Mouse (Mus musculus) erythroblast, adult 5-6 weeks (primary cell): Measurements from ENCODE around the gene Slc6a6. TPM values are rescaled to one million over a fixed set of nuclear protein-coding genes. Genes with fewer than 3 reads are reported as not detected.
A peak's percentile ranks its signal among the peaks of the same experiment; 100 is the strongest.

Source experiments
- ATAC-seq: replicated peaks from 2 replicates; pipeline ENCODE4 v1.8.0; 2016; ENCODE audit warnings: moderate number of reproducible peaks, mild to moderate bottlenecking, moderate TSS enrichment, inconsistent platforms; ENCODE audit not compliant: poor library complexity, low FRiP score, severe bottlenecking
- total RNA-seq, 2 experiments: library from RNA; stranded (forward) in 1 of 2; stranded (reverse) in 1 of 2; fragments of 150-400 nt in 1 of 2; fragments of 200-764, 138-1000 nt in 1 of 2; gene quantifications; 2 replicates each; pipeline versions ENCODE4 v1.2.3 to v1.2.4; 2015 to 2017; ENCODE audit warnings: low replicate concordance in 2 of 2

The Slc6a6 gene
- total RNA-seq, 2 experiments from 2014 or later = 11.6 to 12.1 TPM

DNA sequence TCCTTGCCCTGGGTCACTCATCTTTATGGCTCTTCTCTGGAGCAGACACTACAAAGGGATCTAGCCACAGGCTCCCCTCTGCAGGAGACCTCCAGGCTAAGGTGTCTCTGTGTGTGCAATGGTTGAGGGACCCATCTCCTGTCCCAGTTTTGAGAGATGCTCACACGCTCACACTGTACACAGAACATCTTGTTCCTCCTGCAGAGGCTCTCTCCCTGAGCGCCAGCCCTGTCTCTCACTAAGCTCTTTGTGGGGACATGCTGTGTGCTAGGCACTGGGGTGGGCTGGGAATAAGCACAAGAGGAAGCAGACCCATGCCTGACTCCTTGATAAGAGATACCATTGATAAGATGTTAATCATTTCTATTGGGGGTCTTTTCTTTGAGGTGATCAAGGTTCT lies 34.2 kb downstream of the Slc6a6 start:
- ATAC-seq = no peak

GRCm38 (mm10) chr6:91718603-91719002 lies 34.8 kb downstream of the Slc6a6 start:
- no peak for ATAC-seq

DNA sequence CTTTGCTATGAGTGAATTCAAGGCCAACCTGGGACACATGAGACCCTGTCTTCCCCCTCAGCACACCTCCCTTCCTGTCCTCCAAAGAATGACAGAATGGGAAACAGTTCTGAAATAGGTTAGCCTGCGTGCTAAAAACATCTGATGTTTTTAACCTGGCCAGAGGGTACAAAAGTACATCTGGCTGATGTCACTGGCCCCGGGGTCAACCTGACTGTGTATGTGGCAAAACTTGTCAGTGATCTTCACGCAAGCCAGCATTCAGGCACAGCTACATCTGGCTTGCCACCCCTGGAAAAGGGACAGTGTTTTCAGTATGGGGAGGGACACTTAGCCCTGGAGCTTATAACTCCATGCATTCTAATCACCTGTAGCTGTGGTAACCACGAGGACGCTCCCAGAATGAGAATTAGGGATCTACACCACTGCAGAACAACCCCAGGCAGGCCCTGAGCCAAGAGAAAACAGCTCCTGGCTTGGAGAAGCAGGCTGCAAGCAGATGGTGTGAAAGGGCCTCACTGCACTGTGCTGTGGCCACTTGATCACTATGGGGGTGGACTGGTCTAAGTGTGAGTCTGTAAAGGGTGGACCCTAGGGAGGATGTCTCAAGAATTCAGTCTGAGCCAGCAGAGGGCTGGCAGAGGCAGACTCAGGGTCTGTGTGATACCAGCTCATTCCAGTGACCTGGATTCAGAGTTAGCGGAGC lies 35.3 kb downstream of the Slc6a6 start:
- ATAC-seq = no peak

DNA sequence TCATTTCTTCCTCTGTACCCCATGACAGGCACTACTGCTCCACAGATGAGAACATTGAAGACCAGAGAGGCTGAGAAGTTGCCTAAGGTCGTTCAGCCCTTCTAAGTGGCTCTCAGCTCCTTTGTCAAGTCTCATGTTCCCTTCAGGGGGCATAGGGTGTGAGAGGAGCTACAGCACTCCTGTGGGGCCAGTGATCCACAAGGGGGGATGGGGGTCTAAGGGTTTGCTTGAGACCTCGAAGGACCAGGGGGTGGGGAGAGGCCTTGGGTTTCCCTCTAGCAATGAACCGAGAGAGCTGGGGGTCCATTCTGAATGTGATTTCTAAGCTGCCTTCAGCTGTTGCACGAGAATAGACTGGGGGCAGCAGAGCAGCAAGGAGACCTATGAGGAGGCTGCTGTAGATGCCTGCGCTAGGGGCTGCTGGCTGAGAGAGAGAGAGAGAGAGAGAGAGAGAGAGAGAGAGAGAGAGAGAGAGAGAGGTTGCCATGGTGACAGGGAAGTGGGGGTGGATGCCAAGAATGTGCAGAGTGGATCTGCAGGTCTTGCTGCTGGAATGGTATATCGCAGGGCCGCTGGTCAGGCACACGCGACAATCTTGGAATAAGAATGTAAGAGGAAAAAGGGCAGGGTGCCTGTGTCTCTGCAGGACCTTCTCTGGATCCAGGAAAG lies 36.1 kb downstream of the Slc6a6 start:
- no peak for ATAC-seq

- no peak for ATAC-seq
Measured at GRCm38 (mm10) chr6:91720588-91721214, 36.8 kb downstream of the Slc6a6 start.

GRCm38 (mm10) chr6:91721215-91721701 lies 37.4 kb downstream of the Slc6a6 start:
- ATAC-seq = no peak

DNA sequence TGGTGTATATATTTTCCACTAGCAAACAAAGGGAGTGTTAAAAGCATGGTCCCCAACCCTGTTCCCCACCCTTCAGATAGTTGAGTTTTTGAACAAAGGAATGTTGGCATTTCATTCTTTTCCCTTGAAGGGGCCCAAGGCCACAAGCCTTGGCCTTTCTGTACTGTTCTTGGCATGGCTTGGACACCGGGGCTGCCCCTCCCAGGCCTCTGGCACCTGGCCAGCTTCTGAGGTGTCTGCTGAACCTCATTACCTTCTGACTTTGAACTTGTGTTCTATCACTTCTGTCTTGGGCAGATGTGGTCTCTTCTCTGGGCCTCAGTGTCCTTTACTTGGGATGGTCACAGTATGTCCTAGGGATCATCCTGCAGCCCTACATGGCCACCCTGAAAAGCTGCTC lies 43.5 kb downstream of the Slc6a6 start:
- ATAC-seq = no peak

- ATAC-seq = no peak
Measured at GRCm38 (mm10) chr6:91728939-91729619, 45.2 kb downstream of the Slc6a6 start.

DNA sequence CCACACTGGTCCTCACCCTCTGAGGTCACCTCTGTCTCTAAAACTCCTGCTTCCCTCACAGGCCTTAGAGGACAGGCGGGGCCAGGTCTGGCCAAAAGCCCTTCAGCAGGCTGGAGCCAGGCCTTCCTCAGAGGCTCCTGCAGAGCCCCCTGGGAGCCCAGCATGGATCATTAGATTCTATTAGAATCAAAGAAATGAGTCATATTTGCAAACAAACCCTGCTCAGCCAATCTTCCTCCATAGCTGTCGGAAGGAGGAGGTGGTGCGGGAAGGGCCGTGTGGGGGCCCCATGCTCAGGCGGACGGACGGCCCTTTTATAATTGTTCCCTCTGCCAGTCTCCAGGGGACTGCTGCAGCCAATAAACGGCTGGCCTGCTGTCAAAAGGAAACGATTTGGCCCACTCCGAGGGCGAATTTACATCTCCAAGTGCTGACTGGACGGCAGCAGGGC lies 45.8 kb downstream of the Slc6a6 start:
- no peak for ATAC-seq

DNA sequence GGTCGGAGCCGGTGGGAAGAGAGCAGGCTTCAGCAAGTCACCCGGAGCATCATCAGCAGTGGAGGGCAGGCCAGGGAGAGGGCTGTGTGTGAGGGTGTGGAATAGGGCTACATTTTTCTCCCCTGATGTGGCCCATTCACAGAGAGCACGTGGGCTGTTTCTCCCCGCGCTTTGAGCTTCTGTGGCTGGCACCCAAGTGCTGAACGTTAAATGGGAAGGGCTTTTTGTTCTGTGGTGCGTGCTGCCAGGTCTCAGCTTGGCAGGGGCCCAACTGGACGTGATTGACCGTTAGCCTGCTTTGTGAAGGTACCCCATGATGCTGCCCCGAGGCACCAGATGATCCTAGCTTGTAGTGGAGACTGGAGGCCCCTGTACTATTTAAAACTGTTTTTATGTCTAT lies 48.3 kb downstream of the Slc6a6 start:
- ATAC-seq = no peak

GRCm38 (mm10) chr6:91736471-91736870 lies 52.6 kb downstream of the Slc6a6 start:
- ATAC-seq = no peak

GRCm38 (mm10) chr6:91737451-91737850 lies 53.6 kb downstream of the Slc6a6 start:
- ATAC-seq = no peak

GRCm38 (mm10) chr6:91738058-91738457 lies 54.2 kb downstream of the Slc6a6 start:
- ATAC-seq = no peak

GRCm38 (mm10) chr6:91741046-91741445 lies 57.2 kb downstream of the Slc6a6 start:
- ATAC-seq = peak; percentile 68

GRCm38 (mm10) chr6:91742466-91742865 lies 58.6 kb downstream of the Slc6a6 start:
- no peak for ATAC-seq

- no peak for ATAC-seq
Measured at GRCm38 (mm10) chr6:91742995-91743394, 59.1 kb downstream of the Slc6a6 start.

DNA sequence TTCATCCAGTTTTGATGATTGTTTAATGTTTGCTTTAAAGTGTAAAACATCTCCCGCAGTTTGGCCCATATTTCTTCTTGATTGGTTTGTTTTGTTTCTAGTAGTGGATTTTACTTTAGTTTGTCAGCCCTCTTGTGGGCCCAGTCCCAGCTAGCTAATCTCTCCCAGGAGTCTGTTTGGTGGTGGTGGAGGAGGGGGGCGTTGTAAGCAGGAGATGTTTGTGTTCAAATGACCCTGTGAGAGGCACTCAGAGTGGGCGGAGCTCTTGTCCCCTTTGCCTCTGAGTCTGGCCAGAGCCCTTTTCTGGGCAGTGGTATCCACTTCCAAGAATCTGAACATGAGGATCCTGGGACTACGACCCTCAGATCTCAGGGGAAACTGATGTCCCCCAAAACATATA lies 60.0 kb downstream of the Slc6a6 start:
- ATAC-seq = no peak

GRCm38 (mm10) chr6:91745246-91745645 lies 61.4 kb downstream of the Slc6a6 start:
- no peak for ATAC-seq

GRCm38 (mm10) chr6:91745947-91746582 lies 62.2 kb downstream of the Slc6a6 start:
- ATAC-seq = no peak

DNA sequence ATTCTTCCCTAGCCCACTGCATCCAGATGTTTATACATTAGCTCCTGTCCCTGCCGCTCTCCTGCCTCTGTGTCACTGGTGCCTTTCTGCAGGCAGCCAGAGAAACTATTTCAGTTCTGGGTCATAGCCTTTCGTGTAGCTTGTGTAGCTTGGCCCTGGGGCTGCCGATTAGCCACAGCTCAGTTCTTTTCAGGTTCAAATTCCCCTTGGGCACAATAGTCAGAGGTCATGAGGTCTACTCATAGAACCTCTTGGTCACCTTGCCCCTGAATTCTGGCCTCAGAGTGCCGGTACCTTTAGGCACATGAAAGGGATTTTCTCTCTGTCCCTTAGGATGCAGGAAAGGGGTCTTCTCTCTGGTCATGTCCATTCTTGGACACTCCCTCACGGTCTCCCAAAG lies 62.9 kb downstream of the Slc6a6 start:
- no peak for ATAC-seq
